Mouse (Mus musculus): ENCODE results near the gene Cab39. TPM values are rescaled to one million over a fixed set of nuclear protein-coding genes. Genes with fewer than 3 reads are reported as not detected.

The Cab39 gene
- polyA plus RNA-seq, 2 experiments from 2014 or later, result 37.0 to 53.5 TPM

- ATAC-seq, result no peak
These were observed 57.6 kb downstream of the Cab39 start for GRCm38 (mm10) chr1:85850851-85851250.

DNA sequence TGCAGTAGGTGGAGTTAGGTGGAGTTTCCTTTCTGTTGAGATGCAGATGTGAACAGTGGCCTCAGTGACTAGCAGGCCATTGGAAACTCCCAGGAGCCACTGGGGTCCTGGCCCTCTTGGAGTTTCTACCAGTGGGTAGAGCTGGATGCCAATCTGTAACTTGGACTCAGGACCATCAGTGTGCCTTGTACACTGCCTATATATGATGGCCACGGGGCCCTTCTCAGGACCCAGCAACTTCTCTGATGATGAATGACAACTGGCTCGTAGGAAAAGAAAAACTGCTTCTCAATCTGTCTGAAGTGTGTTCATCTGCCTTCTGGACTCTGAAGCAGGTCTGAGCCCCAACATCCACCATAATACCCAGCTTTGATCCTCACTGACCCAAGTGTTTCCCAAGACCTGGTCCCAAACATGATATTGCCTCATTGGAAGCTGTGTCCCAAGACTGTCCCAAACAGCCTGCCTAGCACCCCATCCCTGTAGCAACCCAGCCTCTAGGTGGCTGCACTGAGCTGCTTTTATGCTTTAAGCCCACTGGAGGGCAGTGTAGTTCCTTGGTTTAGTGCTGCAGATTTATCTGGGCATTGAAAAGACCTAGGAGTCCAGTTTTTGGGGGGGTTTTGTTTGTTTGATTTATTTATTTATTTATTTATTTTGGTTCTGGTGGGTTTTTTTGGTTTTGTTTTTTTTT, 59.9 kb downstream of the Cab39 start:
- ATAC-seq, result peak; percentile 83

DNA sequence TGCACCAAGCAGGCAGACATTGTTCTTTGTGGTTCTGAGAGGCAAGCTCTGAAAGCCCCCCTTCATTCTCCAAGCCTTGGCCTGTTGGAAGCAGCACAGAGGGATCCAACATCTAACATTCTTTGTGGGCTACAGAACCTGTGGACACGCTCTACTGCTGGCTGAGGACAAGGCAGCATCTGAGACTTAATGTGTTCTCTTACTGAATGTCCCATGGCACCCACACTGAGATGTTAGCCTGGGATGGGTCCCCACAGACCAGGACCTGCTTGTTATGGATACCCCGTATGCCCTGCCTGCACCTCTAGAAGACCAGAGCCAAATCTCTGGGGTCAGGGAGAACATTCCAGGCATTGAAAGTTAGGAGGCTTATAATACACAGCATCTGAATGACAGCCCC, 60.6 kb downstream of the Cab39 start:
- ATAC-seq, result no peak

DNA sequence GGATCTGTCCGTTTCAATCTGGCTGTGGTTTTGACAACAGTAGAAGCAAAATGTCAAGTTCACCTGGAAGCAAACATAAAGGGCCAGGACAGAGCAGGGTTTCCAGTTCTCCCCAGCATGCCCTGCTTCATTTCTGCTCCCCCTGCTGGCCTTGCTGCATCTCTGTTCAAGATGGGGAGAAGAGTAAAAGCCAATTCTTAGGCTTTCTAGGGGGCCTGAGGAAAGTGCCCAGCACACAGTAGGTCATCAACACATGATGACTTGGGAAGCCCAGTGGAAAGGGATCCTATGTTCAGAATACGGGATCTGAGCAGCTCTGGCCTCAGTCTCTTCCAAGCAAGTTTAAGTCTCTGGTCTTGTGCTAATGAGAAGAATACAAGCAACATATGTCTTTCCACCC, 61.2 kb downstream of the Cab39 start:
- no peak for ATAC-seq

GRCm38 (mm10) chr1:85856266-85856665, 63.0 kb downstream of the Cab39 start:
- no peak for ATAC-seq

GRCm38 (mm10) chr1:85857261-85857754, 64.1 kb downstream of the Cab39 start:
- no peak for ATAC-seq

GRCm38 (mm10) chr1:85864383-85864782, 71.1 kb downstream of the Cab39 start:
- ATAC-seq, result no peak

DNA sequence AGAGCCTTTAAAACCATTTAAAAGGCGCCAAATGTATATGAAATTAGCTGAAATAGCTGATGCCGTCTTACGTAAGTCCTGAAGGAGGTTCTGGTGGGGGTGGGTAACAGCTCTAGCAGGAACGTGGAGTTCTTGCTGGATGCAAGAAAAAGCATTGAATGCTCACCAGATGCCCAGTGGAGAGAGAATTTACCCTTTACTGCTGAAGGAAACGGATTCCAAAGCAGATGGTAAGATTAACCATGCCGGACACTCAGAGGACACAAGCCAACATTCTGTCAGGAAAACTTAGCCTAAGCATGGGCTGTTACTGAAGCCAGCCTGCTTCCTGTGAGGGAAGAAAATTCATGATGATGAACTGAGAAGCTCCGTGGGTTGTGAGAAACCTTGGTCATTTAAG, 76.8 kb downstream of the Cab39 start:
- no peak for ATAC-seq

GRCm38 (mm10) chr1:85870546-85870945, 77.3 kb downstream of the Cab39 start:
- ATAC-seq, result no peak

GRCm38 (mm10) chr1:85882003-85882402, 88.8 kb downstream of the Cab39 start:
- ATAC-seq, result no peak

GRCm38 (mm10) chr1:85887221-85887620, 94.0 kb downstream of the Cab39 start:
- ATAC-seq, result peak; percentile 41

DNA sequence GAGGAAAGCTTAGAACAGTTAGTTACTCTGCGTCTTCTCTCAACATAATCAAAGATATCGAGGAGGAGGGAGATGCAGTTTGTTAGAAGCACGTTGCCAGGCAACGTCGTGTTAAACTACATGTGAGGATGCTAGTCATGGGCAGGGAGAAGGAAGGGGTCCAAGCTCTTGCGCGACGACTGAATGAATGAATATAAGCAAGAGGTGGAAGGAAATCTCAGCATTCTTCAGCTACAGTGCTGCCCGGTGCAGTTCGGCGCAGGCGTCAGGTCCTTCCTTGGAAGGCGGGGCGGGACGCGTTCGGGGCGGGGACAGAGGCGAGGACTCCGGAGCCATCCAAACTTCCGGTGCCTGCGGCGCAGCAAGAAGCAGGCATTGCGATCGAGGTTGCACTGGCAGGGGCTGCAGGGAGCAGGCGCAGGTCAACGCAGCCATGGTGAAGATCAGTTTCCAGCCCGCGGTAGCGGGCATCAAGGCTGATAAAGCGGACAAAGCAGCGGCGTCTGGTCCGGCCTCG, 101.0 kb downstream of the Cab39 start, which contains the start of gene Itm2c:
Itm2c (plus strand) TSS at position 51 of the 517 bp plus-strand sequence.
- ATAC-seq, result peak; percentile 56

DNA sequence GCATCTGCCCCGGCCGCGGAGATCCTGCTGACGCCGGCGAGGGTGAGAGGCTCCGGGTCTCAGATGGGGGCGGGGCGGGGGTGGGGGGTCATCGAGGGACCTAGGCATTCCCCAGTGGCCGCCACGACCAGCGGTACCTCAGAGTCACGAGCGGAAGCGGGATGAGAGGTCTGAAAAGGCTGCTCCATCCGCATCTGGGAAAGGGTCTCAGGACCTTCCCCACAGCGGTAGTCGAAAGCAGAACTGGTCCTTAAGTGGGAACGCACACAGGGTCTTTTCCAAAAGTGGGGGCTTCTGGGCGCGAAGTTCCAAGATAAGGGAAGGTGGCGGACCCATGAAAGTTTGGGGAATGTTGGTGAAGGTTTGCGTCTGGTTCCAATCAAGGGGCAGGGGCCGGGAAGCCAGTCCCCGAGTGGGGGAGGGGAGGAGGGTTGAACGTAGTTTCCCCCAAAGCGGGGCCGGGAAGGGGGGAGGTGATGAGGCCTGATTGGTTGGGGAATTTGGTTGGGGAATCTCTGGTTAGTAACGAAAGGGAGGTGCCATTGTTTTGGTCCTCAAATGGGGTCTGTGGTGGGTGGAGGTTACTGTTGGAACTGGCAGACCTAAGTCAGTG, 101.6 kb downstream of the Cab39 start:
- ATAC-seq, result peak; percentile 8

DNA sequence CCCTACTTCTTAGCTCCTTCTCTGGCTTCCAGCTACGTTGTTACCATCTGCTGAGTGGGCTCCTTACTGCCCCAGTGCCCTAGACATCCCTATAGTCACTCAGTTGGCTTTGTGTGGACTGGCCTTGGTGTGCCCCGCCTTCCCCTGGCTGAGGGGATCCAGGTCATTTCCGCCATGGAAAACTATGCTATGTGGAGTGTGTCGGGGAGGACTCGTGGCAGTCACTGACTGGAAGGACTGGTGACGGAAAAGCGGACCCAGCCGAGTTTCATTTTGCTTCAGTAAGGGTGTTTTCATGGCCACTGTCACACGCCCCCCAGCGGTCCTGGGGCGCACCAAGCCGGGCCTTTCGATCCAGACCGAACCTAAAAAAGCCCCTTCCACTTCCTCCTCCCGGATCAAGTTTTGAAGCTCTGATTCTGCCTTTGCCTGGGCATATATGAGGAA, 102.2 kb downstream of the Cab39 start:
- peak; percentile 65 for ATAC-seq

GRCm38 (mm10) chr1:85896110-85896509, 102.9 kb downstream of the Cab39 start:
- ATAC-seq, result no peak

GRCm38 (mm10) chr1:85896781-85897700, 103.8 kb downstream of the Cab39 start:
- peak; percentile 70 for ATAC-seq

GRCm38 (mm10) chr1:85897901-85898760, 104.9 kb downstream of the Cab39 start:
- no peak for ATAC-seq

GRCm38 (mm10) chr1:85898761-85899387, 105.6 kb downstream of the Cab39 start:
- ATAC-seq, result no peak

- ATAC-seq, result no peak
These were observed 106.1 kb downstream of the Cab39 start for GRCm38 (mm10) chr1:85899388-85899761.

DNA sequence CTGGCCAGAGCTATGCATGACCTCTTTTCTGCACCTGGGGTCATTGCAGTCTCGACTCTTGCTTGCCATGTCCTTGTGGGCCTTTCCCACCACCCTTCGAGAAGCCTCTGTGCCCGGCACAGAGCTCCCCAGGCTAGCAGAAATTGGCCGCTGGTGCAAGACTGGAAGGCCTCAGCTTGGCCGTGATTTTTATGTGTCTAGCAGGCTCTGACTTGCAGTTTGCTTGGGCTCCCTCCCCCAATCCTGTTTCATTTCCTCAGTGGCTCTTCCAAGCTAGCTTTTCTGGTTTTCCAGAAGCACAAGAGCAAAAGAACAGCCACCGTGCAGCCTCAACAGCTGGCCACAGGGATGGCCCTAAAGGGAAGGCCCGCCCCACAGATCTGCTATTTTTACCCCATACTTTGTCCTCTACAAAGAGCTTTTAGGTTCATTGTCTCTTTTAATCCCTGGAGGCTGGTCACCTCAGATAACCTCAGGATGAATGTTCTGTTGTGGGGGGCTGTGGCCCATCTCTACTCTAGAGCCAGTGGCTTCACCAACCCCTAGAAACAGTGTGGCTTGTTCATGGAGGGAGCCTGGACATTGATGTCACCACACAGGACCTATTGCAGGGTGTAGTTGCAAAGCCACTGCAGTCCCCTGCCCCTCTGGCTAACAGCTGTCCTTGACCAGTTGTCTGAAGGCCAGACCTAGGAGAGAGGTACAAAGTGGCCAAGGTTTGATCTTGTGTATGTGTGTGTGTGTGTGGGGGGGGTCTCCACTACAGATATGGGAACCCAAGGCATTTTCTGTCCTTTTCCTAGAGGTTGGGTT, 107.5 kb downstream of the Cab39 start:
- ATAC-seq, result no peak
